Mouse (Mus musculus): ENCODE data around the gene Mob3b.

DNA sequence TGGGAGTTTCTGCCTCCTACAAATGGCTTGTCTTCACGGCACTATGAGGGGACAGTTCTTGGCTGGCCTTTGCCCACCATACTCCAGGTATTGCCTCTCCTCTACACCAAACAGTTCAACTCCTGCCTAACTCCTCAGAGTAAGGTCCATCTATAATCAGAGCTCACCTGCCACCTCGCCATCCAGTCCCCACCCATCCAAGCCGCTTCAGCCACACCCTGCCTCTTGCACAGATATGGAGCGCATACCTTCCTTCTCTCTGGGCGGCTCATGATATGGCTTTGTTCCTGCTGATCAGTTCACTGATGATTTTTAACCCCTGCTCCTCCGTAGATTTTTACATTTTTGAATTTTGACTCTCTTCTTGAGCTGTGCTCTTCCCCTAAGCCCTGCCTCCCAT is 58.7 kb downstream of the Mob3b start:
- TF ChIP-seq CTCF (IDR thresholded peaks at IDR 0.05; ENCODE audit: extremely low read depth, insufficient read depth, low read length) (no peak), POLR2A (IDR thresholded peaks at IDR 0.05; ENCODE audit: extremely low read depth, insufficient read depth, low read length) (no peak)
